Mouse (Mus musculus) bone marrow macrophage, adult 2 months (primary cell): ENCODE data around the gene Wfdc1.

Experiments
- CTCF ChIP-seq: IDR thresholded peaks from 2 replicates; pipeline ENCODE4 v1.5.1; 2012; ENCODE audit warnings: low read depth, mild to moderate bottlenecking, low read length, moderate library complexity
- POLR2A ChIP-seq: IDR thresholded peaks from 2 replicates; pipeline ENCODE4 v1.6.1; 2012; ENCODE audit warnings: mild to moderate bottlenecking, low read depth, low read length, borderline replicate concordance

GRCm38 (mm10) chr8:119636766-119637165 is 29.4 kb upstream of the Wfdc1 start:
- TF ChIP-seq POLR2A (no peak), CTCF (no peak)
